Mouse (Mus musculus) kidney, postnatal 14 days (tissue): ENCODE measurements around the gene Hoxc9.

Experiments
- DNase-seq: peaks from one replicate; pipeline ENCODE4 v3.0.0; 2022; ENCODE audit warnings: mixed read lengths

Gene Hoxc9

DNA sequence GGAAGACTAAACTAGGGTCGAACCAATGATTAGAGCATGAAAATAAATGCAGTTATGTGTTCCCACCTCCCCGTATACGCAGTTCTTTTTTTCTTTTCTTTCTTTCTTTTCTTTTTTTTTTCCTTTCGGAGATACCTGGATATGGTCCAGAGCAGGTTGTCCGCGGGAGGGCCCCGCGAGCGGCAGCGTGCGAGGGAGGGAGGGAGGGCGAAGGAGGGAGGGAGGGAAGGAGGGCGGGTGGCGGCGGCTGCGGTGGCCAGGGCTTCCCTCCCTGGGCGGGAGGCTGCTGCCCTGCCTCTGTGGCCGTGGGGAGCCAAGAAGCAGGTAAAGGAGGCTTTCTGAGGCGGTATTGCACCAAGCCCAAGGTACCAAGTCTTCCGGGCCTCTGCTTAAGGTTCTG, at the start of gene Hoxc9:
Hoxc9 (plus strand) TSS at position 269 of the 400 bp plus-strand sequence.
- no peak for DNase-seq

DNA sequence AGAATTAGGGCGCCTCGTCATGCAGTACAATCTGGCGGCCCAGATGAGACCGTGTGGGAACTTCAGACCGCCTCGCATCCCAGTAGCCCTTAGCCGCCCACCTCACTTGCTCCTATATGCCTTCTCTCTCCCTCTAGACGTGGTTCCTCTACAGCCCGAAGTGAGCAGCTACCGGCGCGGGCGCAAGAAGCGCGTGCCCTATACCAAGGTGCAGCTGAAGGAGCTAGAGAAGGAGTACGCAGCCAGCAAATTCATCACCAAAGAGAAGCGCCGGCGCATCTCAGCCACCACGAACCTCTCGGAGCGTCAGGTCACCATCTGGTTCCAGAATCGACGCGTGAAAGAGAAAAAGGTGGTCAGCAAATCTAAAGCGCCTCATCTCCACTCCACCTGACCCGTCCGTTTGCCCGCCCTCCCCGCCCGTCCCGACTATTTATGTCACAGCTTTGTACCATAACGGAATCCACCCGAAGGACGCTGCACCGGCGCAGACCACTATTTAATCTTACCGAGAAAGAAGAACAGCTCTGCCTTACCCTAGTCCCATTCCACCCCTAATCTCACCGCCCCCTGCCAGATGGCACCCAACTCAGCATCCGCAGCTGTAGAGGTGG, 49.1 kb upstream of the Hoxc9 start:
- no peak for DNase-seq

- DNase-seq, result no peak
Measured at GRCm38 (mm10) chr15:102931706-102932358, 44.4 kb upstream of the Hoxc9 start.

GRCm38 (mm10) chr15:102934438-102934837, 41.8 kb upstream of the Hoxc9 start:
- no peak for DNase-seq

- no peak for DNase-seq
Measured at GRCm38 (mm10) chr15:102934897-102935296, 41.3 kb upstream of the Hoxc9 start.

DNA sequence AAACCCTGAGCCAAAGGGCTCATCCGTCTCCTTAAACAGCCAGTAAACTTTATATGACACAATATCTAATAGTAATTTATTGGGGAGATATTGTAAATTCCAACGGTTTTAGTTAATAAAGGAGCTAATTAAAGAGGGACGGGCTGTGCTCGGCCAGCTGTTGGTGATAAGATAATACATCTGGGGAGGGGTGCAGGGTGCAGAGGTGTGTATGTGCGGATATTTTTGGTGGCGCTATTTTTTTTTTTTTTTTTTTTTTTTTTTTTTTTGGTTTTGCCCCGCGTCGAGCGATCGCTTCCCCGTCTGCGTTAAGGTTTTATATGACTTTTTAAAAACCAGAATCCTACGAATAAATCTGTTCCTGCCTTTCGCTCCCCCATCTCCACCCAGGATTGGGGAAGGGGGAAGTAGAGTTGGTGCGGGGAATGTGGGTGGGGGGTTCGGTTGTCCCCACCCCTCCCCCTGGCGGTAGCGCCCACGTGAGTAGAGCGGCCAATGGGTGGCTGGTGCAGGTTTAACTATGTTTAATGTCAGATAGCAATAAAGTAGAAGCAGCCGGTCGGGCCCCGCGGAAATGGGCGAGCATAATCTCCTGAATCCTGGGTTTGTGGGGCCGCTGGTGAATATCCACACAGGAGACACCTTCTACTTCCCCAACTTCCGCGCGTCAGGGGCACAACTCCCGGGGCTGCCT, 39.8 kb upstream of the Hoxc9 start, which contains the start of gene Hoxc12:
Hoxc12 (plus strand) TSS at position 479 of the 694 bp plus-strand sequence.
- DNase-seq, result no peak

- DNase-seq, result no peak
Measured at GRCm38 (mm10) chr15:102937036-102937666, 39.1 kb upstream of the Hoxc9 start.

- no peak for DNase-seq
Measured at GRCm38 (mm10) chr15:102939256-102940155, 36.7 kb upstream of the Hoxc9 start.

- DNase-seq, result no peak
Measured at GRCm38 (mm10) chr15:102942739-102943467, 33.3 kb upstream of the Hoxc9 start.

- no peak for DNase-seq
Measured at GRCm38 (mm10) chr15:102943468-102943813, 32.8 kb upstream of the Hoxc9 start.

DNA sequence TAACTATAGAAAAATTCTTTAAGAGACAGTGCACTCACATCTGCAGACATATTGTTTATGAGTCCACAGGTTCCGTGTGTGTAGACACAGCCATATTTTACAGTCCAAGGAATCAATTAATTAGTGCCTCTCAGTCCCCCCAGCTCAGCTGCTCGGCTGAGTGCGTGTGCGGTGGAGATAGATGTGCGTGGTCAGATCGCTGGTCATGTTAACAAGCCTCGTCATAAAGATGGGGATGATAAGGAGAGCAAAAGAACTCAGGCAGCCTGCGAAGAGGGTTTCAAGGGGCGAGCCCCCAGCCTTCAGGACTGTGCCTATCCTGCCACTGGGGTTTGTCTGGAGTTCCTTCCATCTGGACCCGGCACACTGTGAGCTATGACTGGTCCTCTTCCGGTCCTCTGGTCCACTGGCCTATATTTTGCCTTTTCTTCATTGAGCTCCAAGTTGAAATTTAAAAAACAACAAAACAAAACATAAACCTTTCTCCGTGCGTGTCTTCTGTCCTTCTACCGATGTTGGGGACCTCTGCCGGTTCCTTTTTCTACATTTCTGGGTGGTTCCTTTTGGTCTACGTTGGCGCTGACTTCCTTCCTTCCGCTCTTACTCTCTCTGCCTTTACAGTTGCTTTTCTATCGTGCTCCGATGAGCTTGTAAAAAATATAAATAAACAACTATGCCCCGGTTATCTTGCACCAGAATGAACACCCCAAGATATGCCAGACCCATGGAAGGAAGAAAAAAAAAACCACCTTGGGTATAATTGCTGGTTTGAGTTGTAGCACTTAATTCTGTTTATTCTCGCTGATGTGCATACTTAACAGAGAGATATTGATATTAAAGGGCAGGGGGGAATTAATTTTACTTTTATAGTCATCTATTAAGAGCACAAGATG, 30.8 kb upstream of the Hoxc9 start:
- no peak for DNase-seq

- DNase-seq, result no peak
Measured at GRCm38 (mm10) chr15:102947276-102947675, 29.0 kb upstream of the Hoxc9 start.

- DNase-seq, result no peak
Measured at GRCm38 (mm10) chr15:102948842-102949241, 27.4 kb upstream of the Hoxc9 start.

- DNase-seq, result no peak
Measured at GRCm38 (mm10) chr15:102949696-102950095, 26.5 kb upstream of the Hoxc9 start.

DNA sequence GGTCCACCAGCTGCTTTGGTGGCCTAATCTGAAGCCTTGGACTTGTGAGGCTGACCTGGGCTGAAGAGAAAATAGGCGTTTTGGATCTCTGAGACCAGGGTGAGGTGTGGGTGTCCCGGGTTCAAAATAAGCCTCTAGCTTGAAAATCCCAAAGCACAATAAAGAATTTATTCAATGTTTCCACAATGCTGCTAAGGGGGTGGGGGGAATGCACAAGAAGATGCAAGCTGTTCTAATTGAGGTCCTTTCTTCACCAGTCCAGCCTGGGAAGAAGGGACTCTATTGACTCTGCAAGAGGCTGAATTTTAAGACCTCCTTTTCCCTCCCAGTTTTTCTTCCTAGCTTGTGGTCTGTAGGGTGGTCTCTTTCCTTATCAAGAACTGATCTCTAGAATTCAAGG, 25.4 kb upstream of the Hoxc9 start:
- no peak for DNase-seq

- DNase-seq, result no peak
Measured at GRCm38 (mm10) chr15:102953561-102953960, 22.7 kb upstream of the Hoxc9 start.

DNA sequence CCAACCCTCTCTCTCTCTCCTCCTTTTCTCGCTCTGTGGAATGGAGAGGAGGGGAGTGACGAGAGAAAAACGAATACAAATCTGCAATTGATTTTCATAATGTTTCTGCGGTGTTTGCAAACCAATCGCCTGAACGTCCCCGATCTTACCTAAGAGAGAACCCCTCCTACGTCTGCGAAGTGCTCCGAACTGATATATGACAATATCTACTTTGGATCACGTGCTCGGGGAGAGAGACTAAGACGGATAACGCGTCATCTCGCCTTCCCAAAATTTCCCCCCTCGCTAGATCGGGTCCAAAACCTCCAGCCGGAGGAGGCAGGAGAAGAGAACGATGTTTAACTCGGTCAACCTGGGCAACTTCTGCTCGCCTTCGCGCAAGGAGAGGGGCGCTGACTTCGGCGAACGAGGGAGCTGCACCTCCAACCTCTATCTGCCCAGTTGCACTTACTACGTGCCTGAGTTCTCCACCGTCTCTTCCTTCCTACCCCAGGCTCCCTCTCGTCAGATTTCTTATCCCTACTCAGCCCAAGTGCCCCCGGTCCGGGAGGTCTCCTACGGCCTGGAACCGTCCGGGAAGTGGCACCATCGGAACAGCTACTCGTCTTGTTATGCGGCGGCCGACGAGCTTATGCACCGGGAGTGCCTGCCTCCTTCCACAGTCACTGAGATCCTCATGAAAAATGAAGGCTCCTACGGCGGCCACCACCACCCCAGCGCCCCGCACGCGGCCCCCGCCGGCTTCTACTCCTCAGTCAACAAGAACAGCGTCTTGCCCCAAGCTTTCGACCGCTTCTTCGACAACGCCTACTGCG, 21.8 kb upstream of the Hoxc9 start, which contains the start of gene Hoxc11:
Hoxc11 (plus strand) TSS at position 236 of the 815 bp plus-strand sequence.
- DNase-seq, result no peak

DNA sequence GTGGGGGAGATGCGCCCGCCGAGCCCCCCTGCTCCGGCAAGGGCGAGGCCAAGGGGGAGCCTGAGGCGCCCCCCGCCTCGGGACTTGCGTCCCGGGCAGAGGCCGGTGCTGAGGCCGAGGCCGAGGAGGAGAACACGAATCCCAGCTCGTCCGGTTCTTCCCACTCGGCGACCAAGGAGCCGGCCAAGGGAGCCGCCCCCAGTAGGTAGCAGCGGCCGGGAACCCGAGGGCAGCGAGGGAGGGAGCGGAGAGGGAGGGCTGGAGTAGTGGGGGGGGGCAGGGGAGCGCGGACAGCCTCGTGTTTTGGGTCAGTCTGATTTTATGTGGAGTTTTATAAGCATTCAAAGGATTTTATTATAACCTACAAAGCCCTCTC, 21.2 kb upstream of the Hoxc9 start:
- DNase-seq, result no peak

GRCm38 (mm10) chr15:102955833-102956640, 20.2 kb upstream of the Hoxc9 start:
- DNase-seq, result no peak
